Mouse (Mus musculus) splenic B cell, adult 2 months (primary cell): Measurements from ENCODE around the gene Dock4.

Experiments
- DNase-seq: peaks from one replicate; pipeline ENCODE4 v3.0.0-alpha.2; 2011; ENCODE audit warnings: low read depth, low spot score
- H3K27me3 ChIP-seq: 2 replicates; pipeline ENCODE4 v1.6.1; 2012; ENCODE audit warnings: mild to moderate bottlenecking, low read length, moderate library complexity, mixed read lengths; ENCODE audit not compliant: control insufficient read depth, poor library complexity, insufficient read depth, severe bottlenecking
- H3K36me3 ChIP-seq: 2 replicates; pipeline ENCODE4 v1.6.1; 2012; ENCODE audit warnings: mild to moderate bottlenecking, low read length, moderate library complexity, mixed read lengths; ENCODE audit not compliant: control insufficient read depth, poor library complexity, insufficient read depth, severe bottlenecking

Gene Dock4

GRCm38 (mm10) chr12:40584526-40585289 lies 139.0 kb downstream of the Dock4 start:
- no peaks in the 10 kb centered on the region for H3K36me3 ChIP-seq
- H3K27me3 ChIP-seq: no peaks in the 10 kb centered on the region
- DNase-seq: peak; percentile 4

DNA sequence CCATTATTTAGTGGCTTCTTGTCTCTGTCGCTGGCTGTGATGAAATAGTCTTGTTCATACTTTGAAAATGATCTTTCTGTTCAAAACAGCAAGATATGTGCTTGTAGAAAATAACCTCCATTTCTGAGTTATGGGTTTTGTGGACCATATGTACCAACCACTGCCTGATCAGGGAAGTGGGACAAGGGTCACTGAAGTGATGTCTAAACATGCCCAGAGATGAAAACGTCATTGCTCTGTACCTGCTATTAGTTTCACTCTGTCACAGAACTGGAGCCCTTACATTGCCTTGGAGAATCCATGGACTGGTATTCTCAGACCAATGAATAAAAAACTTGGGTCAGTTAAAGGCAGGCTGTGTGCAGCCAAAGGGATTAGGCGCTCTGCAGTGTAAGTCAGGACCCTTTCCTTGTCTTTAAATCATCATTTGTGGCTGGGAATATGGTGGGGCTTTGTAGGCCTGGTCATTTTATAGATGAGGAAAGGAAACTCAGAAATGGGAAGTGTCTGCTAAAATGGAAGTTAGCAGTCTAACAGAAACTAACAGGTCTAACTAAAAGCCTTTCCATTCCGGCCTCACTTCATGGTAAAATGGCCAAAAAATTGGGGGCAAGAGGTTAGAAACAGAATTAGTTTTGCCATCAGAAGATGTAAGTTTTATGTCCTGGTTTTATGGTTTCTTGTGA lies 139.8 kb downstream of the Dock4 start:
- Histone ChIP-seq H3K36me3 (no peaks in the 10 kb centered on the region), H3K27me3 (no peaks in the 10 kb centered on the region)
- DNase-seq: no peak

GRCm38 (mm10) chr12:40594161-40594560 lies 148.4 kb downstream of the Dock4 start:
- no peaks in the 10 kb centered on the region for H3K27me3 ChIP-seq
- no peaks in the 10 kb centered on the region for H3K36me3 ChIP-seq
- no peak for DNase-seq

GRCm38 (mm10) chr12:40595440-40595839 lies 149.7 kb downstream of the Dock4 start:
- H3K36me3 ChIP-seq: no peaks in the 10 kb centered on the region
- no peak for DNase-seq
- H3K27me3 ChIP-seq: no peaks in the 10 kb centered on the region

GRCm38 (mm10) chr12:40596020-40596419 lies 150.3 kb downstream of the Dock4 start:
- no peak for DNase-seq
- no peaks in the 10 kb centered on the region for H3K27me3 ChIP-seq
- H3K36me3 ChIP-seq: no peaks in the 10 kb centered on the region

DNA sequence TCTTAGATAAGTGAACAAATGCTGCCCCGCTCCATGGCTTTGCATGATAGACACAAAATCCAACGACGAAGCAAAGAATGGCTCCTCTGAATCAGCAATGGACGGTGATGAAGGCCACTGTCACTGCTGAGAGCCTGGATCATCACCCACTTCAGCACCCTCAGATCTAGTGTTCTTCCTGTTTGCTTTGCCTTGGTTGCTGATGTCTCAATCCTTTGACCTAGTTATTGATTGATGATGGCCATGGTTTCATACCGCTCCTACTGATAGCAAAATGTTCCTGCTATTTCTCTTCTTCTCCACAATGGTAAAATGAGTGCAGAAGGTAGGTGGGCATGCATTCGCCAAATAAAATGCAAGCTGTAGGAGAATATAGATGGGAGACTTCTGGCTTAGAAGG lies 150.7 kb downstream of the Dock4 start:
- Histone ChIP-seq H3K36me3 (no peaks in the 10 kb centered on the region), H3K27me3 (no peaks in the 10 kb centered on the region)
- DNase-seq: no peak

GRCm38 (mm10) chr12:40599952-40600351 lies 154.2 kb downstream of the Dock4 start:
- Histone ChIP-seq H3K36me3 (no peaks in the 10 kb centered on the region), H3K27me3 (no peaks in the 10 kb centered on the region)
- DNase-seq: no peak

DNA sequence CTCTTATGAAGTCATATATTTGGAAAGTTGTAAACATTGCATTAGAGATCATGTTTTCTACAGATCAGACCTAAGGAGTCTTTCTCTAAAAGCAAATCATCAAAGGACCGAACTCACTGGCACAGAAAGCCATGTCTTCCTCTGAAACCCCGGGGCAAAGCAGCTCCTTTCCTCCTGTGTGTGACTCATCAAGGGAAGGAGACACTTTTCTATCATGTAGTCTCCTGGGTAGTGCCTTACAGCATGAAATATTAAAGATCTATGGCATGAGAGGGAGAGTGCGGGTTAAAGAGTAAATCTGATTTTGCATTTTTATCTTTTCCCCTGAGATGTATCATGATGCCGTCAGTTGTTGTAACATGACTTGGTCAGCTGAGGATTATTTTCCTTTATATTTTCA lies 159.8 kb downstream of the Dock4 start:
- Histone ChIP-seq H3K27me3 (no peaks in the 10 kb centered on the region), H3K36me3 (no peaks in the 10 kb centered on the region)
- DNase-seq: no peak

- no peaks in the 10 kb centered on the region for H3K36me3 ChIP-seq
- H3K27me3 ChIP-seq: no peaks in the 10 kb centered on the region
Observed at GRCm38 (mm10) chr12:40622926-40623325, 177.2 kb downstream of the Dock4 start.

DNA sequence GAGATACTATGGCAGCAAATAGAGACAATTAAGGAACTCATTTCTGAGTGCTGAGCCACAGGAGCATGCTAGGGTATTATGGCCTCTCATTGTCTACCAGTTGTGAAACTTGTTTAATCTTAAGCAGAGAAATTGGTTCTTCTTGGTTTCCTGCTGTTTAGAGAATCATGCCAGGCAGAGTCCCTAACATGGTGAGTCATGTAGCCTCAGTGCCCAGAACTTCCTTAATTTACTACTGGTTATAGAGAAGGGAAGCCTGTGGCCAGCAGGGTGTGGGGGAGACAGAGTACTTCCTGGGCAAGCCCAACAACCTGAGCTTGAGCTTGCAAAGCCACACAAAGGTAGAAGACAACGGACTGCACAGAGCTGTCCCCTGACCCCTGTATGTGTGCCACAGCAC lies 180.8 kb downstream of the Dock4 start:
- Histone ChIP-seq H3K27me3 (no peaks in the 10 kb centered on the region), H3K36me3 (no peaks in the 10 kb centered on the region)
- no peak for DNase-seq

More at GRCm38 (mm10) chr12:40622926-40623325, 177.2 kb downstream of the Dock4 start:
- DNase-seq: no peak

DNA sequence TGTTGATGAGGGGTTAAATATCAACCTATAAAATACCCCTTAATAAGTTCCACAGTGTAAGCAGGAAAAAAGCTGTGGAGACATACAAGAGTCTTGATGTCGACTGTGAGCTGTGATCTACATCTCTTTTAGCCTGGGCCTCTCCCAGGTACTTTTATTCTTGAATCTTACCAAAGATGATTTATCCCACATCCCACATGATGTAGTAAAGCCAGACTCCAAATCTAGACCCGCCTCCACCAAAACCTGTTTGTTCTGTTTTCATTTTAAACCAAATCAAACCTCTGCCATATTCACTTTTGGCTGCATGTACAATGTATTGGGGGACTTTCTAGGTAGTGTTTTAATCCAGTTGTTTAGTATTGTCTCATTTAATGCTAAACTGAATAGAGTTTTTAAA lies 187.5 kb downstream of the Dock4 start:
- no peak for DNase-seq
- Histone ChIP-seq H3K27me3 (no peaks in the 10 kb centered on the region), H3K36me3 (no peaks in the 10 kb centered on the region)

DNA sequence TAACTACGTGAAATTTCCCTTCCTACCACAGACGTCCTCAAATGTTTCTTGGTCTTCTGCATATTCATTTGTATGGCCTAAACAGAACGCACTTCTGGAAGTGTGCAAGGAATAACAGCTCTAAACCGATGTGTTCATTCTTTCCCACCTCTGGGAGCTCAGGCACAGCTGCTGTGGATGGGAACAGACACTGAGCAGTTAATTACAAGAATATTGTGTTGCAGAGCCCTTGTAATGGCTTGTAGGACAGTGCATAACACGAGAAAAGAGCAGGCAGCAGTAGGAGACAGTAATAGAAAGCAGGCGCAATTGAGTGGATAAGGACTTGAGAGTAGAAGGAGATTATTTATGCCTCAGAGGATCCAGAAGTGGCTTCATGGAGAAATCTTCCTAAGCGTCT lies 188.4 kb downstream of the Dock4 start:
- Histone ChIP-seq H3K27me3 (no peaks in the 10 kb centered on the region), H3K36me3 (no peaks in the 10 kb centered on the region)
- DNase-seq: no peak

DNA sequence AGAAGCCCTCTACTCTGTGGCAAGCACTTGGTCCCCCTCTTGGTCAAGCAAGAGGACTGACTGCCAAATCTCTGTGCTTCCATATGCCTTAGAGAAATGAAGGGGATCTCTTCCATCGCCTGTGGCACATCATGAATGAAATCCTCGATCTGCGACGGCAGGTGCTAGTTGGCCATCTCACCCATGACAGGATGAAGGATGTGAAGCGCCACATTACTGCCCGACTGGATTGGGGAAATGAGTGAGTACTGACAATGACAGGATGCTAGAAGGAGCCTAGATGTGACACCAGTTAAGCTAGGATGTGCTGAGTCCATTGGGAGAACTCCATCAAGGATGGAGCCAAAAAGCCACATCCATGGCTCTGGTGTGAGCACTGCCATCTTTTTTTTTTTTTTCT lies 190.2 kb downstream of the Dock4 start:
- DNase-seq: no peak
- no peaks in the 10 kb centered on the region for H3K36me3 ChIP-seq

DNA sequence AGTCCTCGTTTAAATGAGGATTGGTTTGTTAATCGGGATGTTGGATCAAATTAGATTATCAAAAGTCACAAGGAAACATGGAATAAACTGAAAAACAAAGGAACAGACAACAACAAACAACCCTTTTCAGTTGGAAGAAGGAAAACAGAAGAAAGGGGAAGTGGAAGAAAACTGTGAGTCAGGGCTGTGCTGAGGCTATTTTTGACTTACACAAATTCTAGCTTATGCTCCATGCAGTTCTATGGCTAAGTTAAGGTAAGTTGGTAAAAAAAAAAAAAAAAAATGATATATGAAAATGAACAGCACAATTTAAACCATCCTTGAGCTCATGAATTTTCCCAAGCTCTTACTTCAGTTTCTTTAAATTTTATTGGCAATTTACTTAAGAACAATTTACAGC lies 191.7 kb downstream of the Dock4 start:
- Histone ChIP-seq H3K36me3 (no peaks in the 10 kb centered on the region), H3K27me3 (no peaks in the 10 kb centered on the region)
- DNase-seq: no peak

More for the DNA sequence above, 190.2 kb downstream of the Dock4 start:
- H3K27me3 ChIP-seq: no peaks in the 10 kb centered on the region

- no peak for DNase-seq
- Histone ChIP-seq H3K36me3 (no peaks in the 10 kb centered on the region), H3K27me3 (no peaks in the 10 kb centered on the region)
Observed at GRCm38 (mm10) chr12:40645869-40646268, 200.1 kb downstream of the Dock4 start.
